Mouse (Mus musculus): ENCODE data around the gene Golgb1. TPM values are rescaled to one million over a fixed set of nuclear protein-coding genes. Genes with fewer than 3 reads are reported as not detected.

The Golgb1 gene
- total and polyA plus RNA-seq, 3 experiments, result 16.8 to 35.0 (median 34.1) TPM

- no peaks in the 10 kb centered on the region for H3K4me1 ChIP-seq (ENCODE audit: control insufficient read depth in 1 of 2, insufficient read depth in 2 of 2, low read length in 2 of 2)
- H3K36me3 ChIP-seq (ENCODE audit: control insufficient read depth in 1 of 2, insufficient read depth in 2 of 2, low read length in 2 of 2), result peaks cover 0 to 2% of the 10 kb centered on the region in 2 experiments; a peak in 2 of 4 replicates
Observed at GRCm38 (mm10) chr16:36903156-36903555, 28.2 kb downstream of the Golgb1 start.

GRCm38 (mm10) chr16:36911909-36912308, 37.0 kb downstream of the Golgb1 start:
- Histone ChIP-seq H3K27ac (ENCODE audit: control insufficient read depth, low read depth, low read length) (no peak overlapping the region), H3K4me3 (ENCODE audit: control insufficient read depth in 1 of 2, insufficient read depth in 1 of 2, low read depth in 2 of 2, low read length in 2 of 2) (no peak overlapping the region), H3K9ac (ENCODE audit: control insufficient read depth, low read depth, low read length, poor library complexity, severe bottlenecking) (no peak overlapping the region), H3K27me3 (ENCODE audit: control insufficient read depth in 1 of 2, insufficient read depth in 2 of 2, low read length in 2 of 2) (no peaks in the 10 kb centered on the region), H3K36me3 (ENCODE audit: control insufficient read depth in 1 of 2, insufficient read depth in 2 of 2, low read length in 2 of 2) (no peaks in the 10 kb centered on the region), H3K9me3 (replicated peaks; ENCODE audit: insufficient read depth, low read length) (no peaks in the 10 kb centered on the region), H3K4me1 (ENCODE audit: control insufficient read depth in 1 of 2, insufficient read depth in 2 of 2, low read length in 2 of 2) (no peaks in the 10 kb centered on the region), H3K79me2 (ENCODE audit: control insufficient read depth, insufficient read depth, low read length, poor library complexity) (no peaks in the 10 kb centered on the region)
- DNase-seq (ENCODE audit: low read depth, low spot score), result no peak
- no peak for TF ChIP-seq POLR2AphosphoS2 (IDR thresholded peaks at IDR 0.05; ENCODE audit: low read length)
- no peak for TF ChIP-seq SMC3 (IDR thresholded peaks at IDR 0.05; ENCODE audit: low read depth, low read length)
- TF ChIP-seq MYC (IDR thresholded peaks at IDR 0.05; ENCODE audit: low read depth, low read length), result no peak
- no peak for TF ChIP-seq GATA1 (IDR thresholded peaks at IDR 0.05; ENCODE audit: low read depth, low read length)
- TF ChIP-seq MAX (IDR thresholded peaks at IDR 0.05; ENCODE audit: low read length), result no peak
- TF ChIP-seq ZKSCAN1 (IDR thresholded peaks at IDR 0.05; ENCODE audit: low read depth, low read length), result no peak
- no peak for TF ChIP-seq MYB (IDR thresholded peaks at IDR 0.05; ENCODE audit: low read depth, low read length)
- TF ChIP-seq MEF2A (IDR thresholded peaks at IDR 0.05; ENCODE audit: extremely low read depth, insufficient replicate concordance, low read depth, low read length, poor library complexity, severe bottlenecking), result no peak
- TF ChIP-seq KAT2A (conservative IDR thresholded peaks at IDR 0.05; ENCODE audit: low read depth, low read length), result no peak
- no peak for TF ChIP-seq EP300 (IDR thresholded peaks at IDR 0.05; ENCODE audit: low read depth in 1 of 2, low read length in 2 of 2)
- no peak for TF ChIP-seq CHD2 (IDR thresholded peaks at IDR 0.05; ENCODE audit: low read length)
- TF ChIP-seq ZMIZ1 (IDR thresholded peaks at IDR 0.05; ENCODE audit: low read depth, low read length), result no peak
- TF ChIP-seq MAZ (IDR thresholded peaks at IDR 0.05; ENCODE audit: low read depth, low read length), result no peak

More at GRCm38 (mm10) chr16:36903156-36903555, 28.2 kb downstream of the Golgb1 start:
- H3K27ac ChIP-seq (ENCODE audit: control insufficient read depth, low read depth, low read length), result no peak overlapping the region
- no peaks in the 10 kb centered on the region for H3K27me3 ChIP-seq (ENCODE audit: control insufficient read depth in 1 of 2, insufficient read depth in 2 of 2, low read length in 2 of 2)
- no peak for TF ChIP-seq E2F4 (IDR thresholded peaks at IDR 0.05; ENCODE audit: borderline replicate concordance, low read depth, low read length)
- no peak for TF ChIP-seq GABPA (IDR thresholded peaks at IDR 0.05; ENCODE audit: low read depth, low read length)
- TF ChIP-seq MAFK (IDR thresholded peaks at IDR 0.05; ENCODE audit: borderline replicate concordance, low read depth, low read length), result no peak
- TF ChIP-seq KAT2A (conservative IDR thresholded peaks at IDR 0.05; ENCODE audit: low read depth, low read length), result no peak
- TF ChIP-seq MAZ (IDR thresholded peaks at IDR 0.05; ENCODE audit: low read depth, low read length), result no peak
- TF ChIP-seq MAX (IDR thresholded peaks at IDR 0.05; ENCODE audit: low read length), result no peak
- H3K9ac ChIP-seq (ENCODE audit: control insufficient read depth, low read depth, low read length, poor library complexity, severe bottlenecking), result no peak overlapping the region
- H3K4me3 ChIP-seq (ENCODE audit: control insufficient read depth in 1 of 2, insufficient read depth in 1 of 2, low read depth in 2 of 2, low read length in 2 of 2), result no peak overlapping the region
- DNase-seq (ENCODE audit: low read depth, low spot score), result no peak
- no peaks in the 10 kb centered on the region for H3K79me2 ChIP-seq (ENCODE audit: control insufficient read depth, insufficient read depth, low read length, poor library complexity)
- no peaks in the 10 kb centered on the region for H3K9me3 ChIP-seq (replicated peaks; ENCODE audit: insufficient read depth, low read length)

Data from MEL (cell line).